Mouse (Mus musculus): ENCODE measurements around the gene Dscaml1. TPM values are rescaled to one million over a fixed set of nuclear protein-coding genes. Genes with fewer than 3 reads are reported as not detected.

The Dscaml1 gene
- polyA plus RNA-seq, 1 experiment from 2014 or later, result 0.23 TPM

GRCm38 (mm10) chr9:45451346-45451745, 24.9 kb downstream of the Dscaml1 start:
- no peaks in the 10 kb centered on the region for H3K36me3 ChIP-seq (ENCODE audit: control insufficient read depth, insufficient read depth, low read length)
- no peaks in the 10 kb centered on the region for H3K4me1 ChIP-seq (ENCODE audit: control insufficient read depth, insufficient read depth, low read length)
- no peak overlapping the region for H3K4me2 ChIP-seq
- ATAC-seq (replicated peaks; ENCODE audit: insufficient number of reproducible peaks, low FRiP score, low TSS enrichment), result no peak
- no peaks in the 10 kb centered on the region for H3K9me3 ChIP-seq (replicated peaks; ENCODE audit: control insufficient read depth, low read length)
- peaks cover 23% of the 10 kb centered on the region for H3K27me3 ChIP-seq (ENCODE audit: control insufficient read depth, insufficient read depth, low read length)
- H3K9ac ChIP-seq (ENCODE audit: low read depth, low read length), result no peak overlapping the region
- H3K4me3 ChIP-seq (ENCODE audit: low read depth, low read length), result no peak overlapping the region
- WGBS (ENCODE audit: insufficient replicate concordance), result 73% methylated on average over 4 of the region's 4 CpGs
- H3K27ac ChIP-seq (ENCODE audit: low read depth, low read length), result no peak overlapping the region

DNA sequence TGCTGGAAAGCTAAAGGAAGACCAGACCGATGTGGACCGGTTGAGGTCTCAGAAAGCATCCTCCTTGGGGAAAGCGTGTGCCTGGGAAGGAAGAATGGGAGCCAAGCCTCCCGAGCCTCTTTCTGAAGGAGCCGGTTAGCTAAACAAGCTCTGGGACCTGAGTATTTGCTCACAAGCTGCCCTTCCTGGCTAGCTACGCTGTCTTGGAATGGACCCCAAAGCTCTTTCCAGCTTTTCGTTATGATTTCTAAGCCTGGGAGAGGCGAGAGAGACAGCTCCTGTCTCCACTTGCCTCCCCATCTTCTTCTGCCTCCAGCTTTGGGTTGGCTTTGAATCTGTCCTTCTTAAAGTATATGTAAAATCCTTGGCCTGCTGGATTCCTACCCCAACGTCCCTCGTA, 27.6 kb downstream of the Dscaml1 start:
- Histone ChIP-seq H3K27ac (ENCODE audit: low read depth, low read length) (no peak overlapping the region), H3K36me3 (ENCODE audit: control insufficient read depth, insufficient read depth, low read length) (no peaks in the 10 kb centered on the region), H3K27me3 (ENCODE audit: control insufficient read depth, insufficient read depth, low read length) (peaks cover 6% of the 10 kb centered on the region), H3K9me3 (replicated peaks; ENCODE audit: control insufficient read depth, low read length) (no peaks in the 10 kb centered on the region), H3K4me2 (no peak overlapping the region), H3K4me3 (ENCODE audit: low read depth, low read length) (no peak overlapping the region), H3K9ac (ENCODE audit: low read depth, low read length) (no peak overlapping the region), H3K4me1 (ENCODE audit: control insufficient read depth, insufficient read depth, low read length) (no peaks in the 10 kb centered on the region)
- WGBS (ENCODE audit: insufficient replicate concordance), result 81% methylated on average over 10 of the region's 10 CpGs
- no peak for ATAC-seq (replicated peaks; ENCODE audit: insufficient number of reproducible peaks, low FRiP score, low TSS enrichment)

DNA sequence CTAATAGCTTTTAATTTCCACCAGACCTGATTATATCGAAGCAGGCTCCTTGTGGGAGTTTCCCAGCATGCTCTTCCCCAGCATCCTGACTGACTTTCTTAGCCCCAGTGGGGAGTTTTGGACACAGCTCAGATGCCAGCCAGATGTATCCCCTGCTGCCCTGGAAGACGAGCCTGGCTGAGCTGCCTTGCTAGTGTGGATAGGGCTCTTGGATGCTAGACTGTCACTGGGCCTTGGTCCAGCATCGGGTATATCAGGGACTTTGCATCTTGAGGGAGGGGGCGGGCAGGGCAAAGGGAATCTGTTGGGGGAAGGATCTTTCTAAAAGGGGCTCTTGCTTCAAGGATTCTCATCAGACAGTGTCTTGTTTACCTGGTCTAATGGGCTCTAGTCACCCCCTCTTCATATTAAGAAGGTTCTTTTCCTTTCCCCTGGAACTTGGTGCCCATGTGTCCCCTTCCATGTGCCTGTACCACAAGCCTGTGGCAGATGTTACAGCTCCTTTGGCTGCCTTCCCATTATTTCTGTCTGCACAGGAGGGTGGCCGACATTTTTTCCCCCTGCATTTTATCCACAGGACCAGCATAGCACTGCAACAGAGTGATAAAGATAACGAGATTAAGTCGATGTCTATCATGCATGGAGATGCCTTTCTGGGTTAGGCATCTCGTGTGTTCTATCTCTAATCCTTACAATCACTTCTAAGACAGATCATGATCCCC, 28.6 kb downstream of the Dscaml1 start:
- Histone ChIP-seq H3K9me3 (replicated peaks; ENCODE audit: control insufficient read depth, low read length) (no peaks in the 10 kb centered on the region), H3K4me1 (ENCODE audit: control insufficient read depth, insufficient read depth, low read length) (no peaks in the 10 kb centered on the region), H3K4me2 (no peak overlapping the region), H3K27me3 (ENCODE audit: control insufficient read depth, insufficient read depth, low read length) (peaks cover 6% of the 10 kb centered on the region), H3K4me3 (ENCODE audit: low read depth, low read length) (no peak overlapping the region), H3K9ac (ENCODE audit: low read depth, low read length) (no peak overlapping the region), H3K27ac (ENCODE audit: low read depth, low read length) (no peak overlapping the region), H3K36me3 (ENCODE audit: control insufficient read depth, insufficient read depth, low read length) (no peaks in the 10 kb centered on the region)
- no peak for ATAC-seq (replicated peaks; ENCODE audit: insufficient number of reproducible peaks, low FRiP score, low TSS enrichment)
- WGBS (ENCODE audit: insufficient replicate concordance), result 58% methylated on average over 8 of the region's 8 CpGs

- H3K27me3 ChIP-seq (ENCODE audit: control insufficient read depth, insufficient read depth, low read length), result peaks cover 6% of the 10 kb centered on the region
- H3K4me2 ChIP-seq, result no peak overlapping the region
- H3K27ac ChIP-seq (ENCODE audit: low read depth, low read length), result no peak overlapping the region
- WGBS (ENCODE audit: insufficient replicate concordance), result 48% methylated on average over 7 of the region's 7 CpGs
- no peak for ATAC-seq (replicated peaks; ENCODE audit: insufficient number of reproducible peaks, low FRiP score, low TSS enrichment)
- H3K4me3 ChIP-seq (ENCODE audit: low read depth, low read length), result no peak overlapping the region
- no peaks in the 10 kb centered on the region for H3K9me3 ChIP-seq (replicated peaks; ENCODE audit: control insufficient read depth, low read length)
- H3K9ac ChIP-seq (ENCODE audit: low read depth, low read length), result no peak overlapping the region
- no peaks in the 10 kb centered on the region for H3K36me3 ChIP-seq (ENCODE audit: control insufficient read depth, insufficient read depth, low read length)
- H3K4me1 ChIP-seq (ENCODE audit: control insufficient read depth, insufficient read depth, low read length), result no peaks in the 10 kb centered on the region
Observed at GRCm38 (mm10) chr9:45457200-45457599, 30.8 kb downstream of the Dscaml1 start.

- no peak for ATAC-seq (replicated peaks; ENCODE audit: insufficient number of reproducible peaks, low FRiP score, low TSS enrichment)
- WGBS (ENCODE audit: insufficient replicate concordance), result 58% methylated on average over 14 of the region's 14 CpGs
- Histone ChIP-seq H3K27me3 (ENCODE audit: control insufficient read depth, insufficient read depth, low read length) (peaks cover 6% of the 10 kb centered on the region), H3K27ac (ENCODE audit: low read depth, low read length) (no peak overlapping the region), H3K36me3 (ENCODE audit: control insufficient read depth, insufficient read depth, low read length) (no peaks in the 10 kb centered on the region), H3K9ac (ENCODE audit: low read depth, low read length) (no peak overlapping the region), H3K4me1 (ENCODE audit: control insufficient read depth, insufficient read depth, low read length) (no peaks in the 10 kb centered on the region), H3K9me3 (replicated peaks; ENCODE audit: control insufficient read depth, low read length) (no peaks in the 10 kb centered on the region), H3K4me2 (no peak overlapping the region), H3K4me3 (ENCODE audit: low read depth, low read length) (no peak overlapping the region)
Observed at GRCm38 (mm10) chr9:45458363-45458762, 31.9 kb downstream of the Dscaml1 start.

DNA sequence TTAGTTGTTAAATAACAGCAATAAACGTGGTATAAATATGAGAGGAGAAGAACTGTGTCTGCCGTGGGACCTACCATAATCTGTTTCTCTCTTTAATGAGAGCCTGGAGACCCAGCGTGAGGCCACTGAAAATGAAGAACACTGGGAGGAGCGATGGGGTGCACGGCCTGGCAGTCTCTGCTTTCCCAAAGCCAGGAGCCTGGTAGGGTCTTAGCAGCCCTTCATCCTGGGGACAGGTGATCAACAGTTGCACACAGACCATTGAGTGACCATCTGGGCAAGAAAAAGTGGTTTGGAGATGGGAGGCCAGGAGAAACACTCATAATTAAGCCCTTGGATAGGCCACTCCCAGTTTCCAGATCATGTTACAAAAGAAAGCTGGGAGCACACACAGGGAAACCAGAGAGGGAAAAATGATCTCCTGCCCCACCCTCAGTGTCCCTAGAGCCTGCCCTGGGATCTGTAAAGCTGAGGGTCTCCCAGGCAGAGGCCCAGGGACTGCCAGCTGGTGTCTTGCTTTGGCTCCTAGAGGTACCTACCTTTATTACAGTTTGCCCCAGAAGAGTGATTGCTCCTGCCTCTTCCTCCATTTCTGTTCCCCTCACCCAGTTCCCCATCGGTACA, 39.1 kb downstream of the Dscaml1 start:
- Histone ChIP-seq H3K9ac (ENCODE audit: low read depth, low read length) (no peak overlapping the region), H3K4me2 (no peak overlapping the region), H3K4me3 (ENCODE audit: low read depth, low read length) (no peak overlapping the region), H3K27me3 (ENCODE audit: control insufficient read depth, insufficient read depth, low read length) (0 out of 2 replicates have a peak, but pooled peaks cover 2% of the 10 kb centered on the region), H3K27ac (ENCODE audit: low read depth, low read length) (no peak overlapping the region), H3K4me1 (ENCODE audit: control insufficient read depth, insufficient read depth, low read length) (no peaks in the 10 kb centered on the region), H3K9me3 (replicated peaks; ENCODE audit: control insufficient read depth, low read length) (no peaks in the 10 kb centered on the region), H3K36me3 (ENCODE audit: control insufficient read depth, insufficient read depth, low read length) (no peaks in the 10 kb centered on the region)
- WGBS (ENCODE audit: insufficient replicate concordance), result 55% methylated on average over 6 of the region's 6 CpGs
- no peak for ATAC-seq (replicated peaks; ENCODE audit: insufficient number of reproducible peaks, low FRiP score, low TSS enrichment)

GRCm38 (mm10) chr9:45468235-45468634, 41.8 kb downstream of the Dscaml1 start:
- Histone ChIP-seq H3K9me3 (replicated peaks; ENCODE audit: control insufficient read depth, low read length) (no peaks in the 10 kb centered on the region), H3K36me3 (ENCODE audit: control insufficient read depth, insufficient read depth, low read length) (no peaks in the 10 kb centered on the region), H3K4me3 (ENCODE audit: low read depth, low read length) (no peak overlapping the region), H3K27me3 (ENCODE audit: control insufficient read depth, insufficient read depth, low read length) (peaks cover 5% of the 10 kb centered on the region; the same call in 1 of the 2 replicates), H3K9ac (ENCODE audit: low read depth, low read length) (no peak overlapping the region), H3K4me2 (no peak overlapping the region), H3K27ac (ENCODE audit: low read depth, low read length) (no peak overlapping the region), H3K4me1 (ENCODE audit: control insufficient read depth, insufficient read depth, low read length) (no peaks in the 10 kb centered on the region)
- WGBS (ENCODE audit: insufficient replicate concordance), result 73% methylated on average over 10 of the region's 10 CpGs
- no peak for ATAC-seq (replicated peaks; ENCODE audit: insufficient number of reproducible peaks, low FRiP score, low TSS enrichment)

DNA sequence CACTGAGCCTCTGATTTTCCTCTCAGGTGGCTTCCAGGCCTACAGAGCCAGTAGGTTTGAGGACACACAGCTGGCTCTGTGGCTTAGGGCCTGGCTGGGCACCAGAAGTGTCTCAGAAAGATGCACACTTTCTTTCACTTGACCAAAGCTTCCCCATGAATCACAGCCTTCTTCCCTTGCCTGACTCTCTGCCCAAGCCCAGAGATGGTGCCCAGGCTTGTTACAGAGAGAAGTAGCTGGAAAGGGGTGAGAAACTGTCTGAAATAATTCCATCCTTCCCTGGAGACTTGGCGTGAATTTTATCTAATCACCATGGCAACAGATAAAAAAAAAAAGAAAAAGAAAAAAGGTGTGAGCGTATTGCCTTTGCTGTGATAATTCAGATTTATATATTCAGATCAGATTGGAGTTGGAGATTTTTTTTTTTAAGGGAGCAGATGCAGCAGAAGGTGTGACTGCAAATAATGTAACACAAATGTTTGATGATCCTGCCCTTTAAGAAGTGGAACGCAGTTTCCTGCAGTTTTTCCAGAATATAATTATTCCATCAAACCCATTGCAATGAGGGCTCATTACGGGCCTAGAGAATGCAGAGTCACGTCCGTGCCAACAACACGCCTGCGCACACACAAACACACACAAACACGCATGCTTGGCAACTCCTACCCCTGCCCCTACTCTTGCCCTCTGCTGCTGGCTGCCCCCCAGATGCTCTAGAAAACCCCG, 44.5 kb downstream of the Dscaml1 start:
- no peaks in the 10 kb centered on the region for H3K36me3 ChIP-seq (ENCODE audit: control insufficient read depth, insufficient read depth, low read length)
- 79% methylated on average over 10 of the region's 10 CpGs for WGBS (ENCODE audit: insufficient replicate concordance)
- no peak overlapping the region for H3K4me3 ChIP-seq (ENCODE audit: low read depth, low read length)
- H3K4me2 ChIP-seq, result no peak overlapping the region
- no peaks in the 10 kb centered on the region for H3K4me1 ChIP-seq (ENCODE audit: control insufficient read depth, insufficient read depth, low read length)
- peaks cover 9% of the 10 kb centered on the region for H3K27me3 ChIP-seq (ENCODE audit: control insufficient read depth, insufficient read depth, low read length)
- no peak overlapping the region for H3K9ac ChIP-seq (ENCODE audit: low read depth, low read length)
- no peak overlapping the region for H3K27ac ChIP-seq (ENCODE audit: low read depth, low read length)
- no peak for ATAC-seq (replicated peaks; ENCODE audit: insufficient number of reproducible peaks, low FRiP score, low TSS enrichment)
- no peaks in the 10 kb centered on the region for H3K9me3 ChIP-seq (replicated peaks; ENCODE audit: control insufficient read depth, low read length)

All from heart, embryonic 11.5 days (tissue).